Mouse (Mus musculus): ENCODE data around the gene Cpn2. TPM values are rescaled to one million over a fixed set of nuclear protein-coding genes. Genes with fewer than 3 reads are reported as not detected.

Gene Cpn2
- polyA plus RNA-seq, 1 experiment from 2014 or later, result 3.9 TPM

- Histone ChIP-seq H3K4me1 (ENCODE audit: control insufficient read depth, low read depth, low read length) (peaks cover 2% of the 10 kb centered on the region; the same call in 1 of the 2 replicates), H3K9ac (ENCODE audit: low read depth, low read length) (no peak overlapping the region), H3K4me2 (ENCODE audit: low read depth, low read length) (no peak overlapping the region), H3K9me3 (replicated peaks; ENCODE audit: control insufficient read depth, low read length) (no peaks in the 10 kb centered on the region), H3K27ac (ENCODE audit: low read length) (no peak overlapping the region), H3K36me3 (ENCODE audit: control insufficient read depth, insufficient read depth) (no peaks in the 10 kb centered on the region), H3K27me3 (ENCODE audit: control insufficient read depth, insufficient read depth, low read depth, low read length) (no peaks in the 10 kb centered on the region), H3K4me3 (ENCODE audit: low read depth, low read length) (no peak overlapping the region)
- ATAC-seq (ENCODE audit: low read depth), result no peak
- 59% methylated on average over 7 of the region's 7 CpGs for WGBS (ENCODE audit: insufficient replicate concordance)
Observed at GRCm38 (mm10) chr16:30258441-30258840, 8.9 kb downstream of the Cpn2 start.

GRCm38 (mm10) chr16:30257718-30258117 lies 9.6 kb downstream of the Cpn2 start:
- 35% methylated on average over 9 of the region's 9 CpGs for WGBS (ENCODE audit: insufficient replicate concordance)
- Histone ChIP-seq H3K27me3 (ENCODE audit: control insufficient read depth, insufficient read depth, low read depth, low read length) (no peaks in the 10 kb centered on the region), H3K4me2 (ENCODE audit: low read depth, low read length) (no peak overlapping the region), H3K36me3 (ENCODE audit: control insufficient read depth, insufficient read depth) (no peaks in the 10 kb centered on the region), H3K4me3 (ENCODE audit: low read depth, low read length) (no peak overlapping the region), H3K27ac (ENCODE audit: low read length) (no peak overlapping the region), H3K4me1 (ENCODE audit: control insufficient read depth, low read depth, low read length) (peaks cover 3% of the 10 kb centered on the region; the same call in 1 of the 2 replicates), H3K9ac (ENCODE audit: low read depth, low read length) (no peak overlapping the region), H3K9me3 (replicated peaks; ENCODE audit: control insufficient read depth, low read length) (no peaks in the 10 kb centered on the region)
- ATAC-seq (ENCODE audit: low read depth), result peak; percentile 51

GRCm38 (mm10) chr16:30255061-30255460 lies 12.2 kb downstream of the Cpn2 start:
- H3K9ac ChIP-seq (ENCODE audit: low read depth, low read length), result no peak overlapping the region
- H3K9me3 ChIP-seq (replicated peaks; ENCODE audit: control insufficient read depth, low read length), result no peaks in the 10 kb centered on the region
- ATAC-seq (ENCODE audit: low read depth), result no peak
- no peak overlapping the region for H3K4me3 ChIP-seq (ENCODE audit: low read depth, low read length)
- peaks cover 4% of the 10 kb centered on the region; the same call in 1 of the 2 replicates for H3K4me1 ChIP-seq (ENCODE audit: control insufficient read depth, low read depth, low read length)
- H3K27me3 ChIP-seq (ENCODE audit: control insufficient read depth, insufficient read depth, low read depth, low read length), result no peaks in the 10 kb centered on the region
- 54% methylated on average over 7 of the region's 7 CpGs for WGBS (ENCODE audit: insufficient replicate concordance)
- H3K4me2 ChIP-seq (ENCODE audit: low read depth, low read length), result no peak overlapping the region
- no peaks in the 10 kb centered on the region for H3K36me3 ChIP-seq (ENCODE audit: control insufficient read depth, insufficient read depth)
- H3K27ac ChIP-seq (ENCODE audit: low read length), result no peak overlapping the region

GRCm38 (mm10) chr16:30253900-30254299 lies 13.4 kb downstream of the Cpn2 start:
- no peaks in the 10 kb centered on the region for H3K36me3 ChIP-seq (ENCODE audit: control insufficient read depth, insufficient read depth)
- H3K4me1 ChIP-seq (ENCODE audit: control insufficient read depth, low read depth, low read length), result peaks cover 7% of the 10 kb centered on the region
- 54% methylated on average over 9 of the region's 9 CpGs for WGBS (ENCODE audit: insufficient replicate concordance)
- H3K9me3 ChIP-seq (replicated peaks; ENCODE audit: control insufficient read depth, low read length), result no peaks in the 10 kb centered on the region
- ATAC-seq (ENCODE audit: low read depth), result no peak
- no peaks in the 10 kb centered on the region for H3K27me3 ChIP-seq (ENCODE audit: control insufficient read depth, insufficient read depth, low read depth, low read length)
- no peak overlapping the region for H3K4me3 ChIP-seq (ENCODE audit: low read depth, low read length)
- H3K9ac ChIP-seq (ENCODE audit: low read depth, low read length), result no peak overlapping the region
- no peak overlapping the region for H3K4me2 ChIP-seq (ENCODE audit: low read depth, low read length)
- H3K27ac ChIP-seq (ENCODE audit: low read length), result peak overlapping the region; percentile 43; the same call in 1 of the 2 replicates

GRCm38 (mm10) chr16:30253374-30253773 lies 13.9 kb downstream of the Cpn2 start:
- WGBS (ENCODE audit: insufficient replicate concordance), result 61% methylated on average over 4 of the region's 4 CpGs
- Histone ChIP-seq H3K9me3 (replicated peaks; ENCODE audit: control insufficient read depth, low read length) (no peaks in the 10 kb centered on the region), H3K9ac (ENCODE audit: low read depth, low read length) (no peak overlapping the region), H3K36me3 (ENCODE audit: control insufficient read depth, insufficient read depth) (no peaks in the 10 kb centered on the region), H3K4me1 (ENCODE audit: control insufficient read depth, low read depth, low read length) (peaks cover 7% of the 10 kb centered on the region), H3K27me3 (ENCODE audit: control insufficient read depth, insufficient read depth, low read depth, low read length) (no peaks in the 10 kb centered on the region), H3K27ac (ENCODE audit: low read length) (no peak overlapping the region; the same call in 1 of the 2 replicates), H3K4me2 (ENCODE audit: low read depth, low read length) (no peak overlapping the region), H3K4me3 (ENCODE audit: low read depth, low read length) (no peak overlapping the region)
- ATAC-seq (ENCODE audit: low read depth), result peak; percentile 51; the same call in 1 of the 2 replicates

GRCm38 (mm10) chr16:30252003-30252418 lies 15.3 kb downstream of the Cpn2 start:
- H3K9ac ChIP-seq (ENCODE audit: low read depth, low read length), result no peak overlapping the region
- peak overlapping the region; percentile 15 for H3K4me3 ChIP-seq (ENCODE audit: low read depth, low read length)
- no peaks in the 10 kb centered on the region for H3K9me3 ChIP-seq (replicated peaks; ENCODE audit: control insufficient read depth, low read length)
- H3K27ac ChIP-seq (ENCODE audit: low read length), result no peak overlapping the region
- no peaks in the 10 kb centered on the region for H3K27me3 ChIP-seq (ENCODE audit: control insufficient read depth, insufficient read depth, low read depth, low read length)
- H3K4me2 ChIP-seq (ENCODE audit: low read depth, low read length), result peak overlapping the region; percentile 42
- 1% methylated on average over 21 of the region's 21 CpGs for WGBS (ENCODE audit: insufficient replicate concordance)
- H3K4me1 ChIP-seq (ENCODE audit: control insufficient read depth, low read depth, low read length), result peaks cover 7% of the 10 kb centered on the region
- peak; percentile 73 for ATAC-seq (ENCODE audit: low read depth)
- H3K36me3 ChIP-seq (ENCODE audit: control insufficient read depth, insufficient read depth), result no peaks in the 10 kb centered on the region

GRCm38 (mm10) chr16:30244037-30244700 lies 23.1 kb downstream of the Cpn2 start:
- no peak overlapping the region for H3K4me3 ChIP-seq (ENCODE audit: low read depth, low read length)
- no peak for ATAC-seq (ENCODE audit: low read depth)
- no peaks in the 10 kb centered on the region for H3K27me3 ChIP-seq (ENCODE audit: control insufficient read depth, insufficient read depth, low read depth, low read length)
- H3K9ac ChIP-seq (ENCODE audit: low read depth, low read length), result no peak overlapping the region
- WGBS (ENCODE audit: insufficient replicate concordance), result 58% methylated on average over 12 of the region's 12 CpGs
- H3K36me3 ChIP-seq (ENCODE audit: control insufficient read depth, insufficient read depth), result no peaks in the 10 kb centered on the region
- H3K27ac ChIP-seq (ENCODE audit: low read length), result no peak overlapping the region
- no peaks in the 10 kb centered on the region for H3K9me3 ChIP-seq (replicated peaks; ENCODE audit: control insufficient read depth, low read length)
- no peak overlapping the region for H3K4me2 ChIP-seq (ENCODE audit: low read depth, low read length)
- no peaks in the 10 kb centered on the region; the same call in 1 of the 2 replicates for H3K4me1 ChIP-seq (ENCODE audit: control insufficient read depth, low read depth, low read length)

GRCm38 (mm10) chr16:30241623-30242022 lies 25.7 kb downstream of the Cpn2 start:
- H3K27me3 ChIP-seq (ENCODE audit: control insufficient read depth, insufficient read depth, low read depth, low read length), result no peaks in the 10 kb centered on the region
- 28% methylated on average over 2 of the region's 2 CpGs for WGBS (ENCODE audit: insufficient replicate concordance)
- no peaks in the 10 kb centered on the region for H3K36me3 ChIP-seq (ENCODE audit: control insufficient read depth, insufficient read depth)
- no peak overlapping the region for H3K4me3 ChIP-seq (ENCODE audit: low read depth, low read length)
- H3K9me3 ChIP-seq (replicated peaks; ENCODE audit: control insufficient read depth, low read length), result no peaks in the 10 kb centered on the region
- no peak overlapping the region for H3K4me2 ChIP-seq (ENCODE audit: low read depth, low read length)
- no peak overlapping the region for H3K27ac ChIP-seq (ENCODE audit: low read length)
- no peak overlapping the region for H3K9ac ChIP-seq (ENCODE audit: low read depth, low read length)
- H3K4me1 ChIP-seq (ENCODE audit: control insufficient read depth, low read depth, low read length), result no peaks in the 10 kb centered on the region; the same call in 1 of the 2 replicates
- no peak for ATAC-seq (ENCODE audit: low read depth)

GRCm38 (mm10) chr16:30238791-30239190 lies 28.5 kb downstream of the Cpn2 start:
- Histone ChIP-seq H3K4me2 (ENCODE audit: low read depth, low read length) (no peak overlapping the region), H3K27me3 (ENCODE audit: control insufficient read depth, insufficient read depth, low read depth, low read length) (peaks cover 3% of the 10 kb centered on the region; the same call in 1 of the 2 replicates)

More at GRCm38 (mm10) chr16:30238791-30239190, 28.5 kb downstream of the Cpn2 start:
- Histone ChIP-seq H3K9me3 (replicated peaks; ENCODE audit: control insufficient read depth, low read length) (no peaks in the 10 kb centered on the region), H3K4me1 (ENCODE audit: control insufficient read depth, low read depth, low read length) (no peaks in the 10 kb centered on the region; the same call in 1 of the 2 replicates), H3K27ac (ENCODE audit: low read length) (peak overlapping the region; percentile 67), H3K4me3 (ENCODE audit: low read depth, low read length) (no peak overlapping the region), H3K9ac (ENCODE audit: low read depth, low read length) (no peak overlapping the region), H3K36me3 (ENCODE audit: control insufficient read depth, insufficient read depth) (no peaks in the 10 kb centered on the region)
- ATAC-seq (ENCODE audit: low read depth), result peak; percentile 87
- 32% methylated on average over 6 of the region's 6 CpGs for WGBS (ENCODE audit: insufficient replicate concordance)
